Mouse (Mus musculus): Measurements from ENCODE around the gene Plscr3. TPM values are rescaled to one million over a fixed set of nuclear protein-coding genes. Genes with fewer than 3 reads are reported as not detected.

Gene Plscr3
- polyA plus RNA-seq, 1 experiment from 2014 or later: 39.8 TPM

- Histone ChIP-seq H3K4me3 (replicated peaks; ENCODE audit: low read length) (no peak overlapping the region), H3K36me3 (replicated peaks; ENCODE audit: control insufficient read depth, insufficient read depth) (no peaks in the 10 kb centered on the region), H3K27ac (no peak overlapping the region), H3K9me3 (ENCODE audit: control insufficient read depth, low read length) (no peaks in the 10 kb centered on the region), H3K4me2 (replicated peaks) (no peak overlapping the region), H3K27me3 (ENCODE audit: control insufficient read depth, insufficient read depth, low read length) (no peaks in the 10 kb centered on the region), H3K4me1 (replicated peaks; ENCODE audit: control insufficient read depth, insufficient read depth, low read length) (no peaks in the 10 kb centered on the region), H3K9ac (no peak overlapping the region)
- ATAC-seq (ENCODE audit: low FRiP score) (no peak), DNase-seq (ENCODE audit: low spot score) (no peak)
- 79% methylated on average over 4 of the region's 4 CpGs for WGBS
These were observed 26.3 kb downstream of the Plscr3 start for GRCm38 (mm10) chr11:69872451-69872850.

DNA sequence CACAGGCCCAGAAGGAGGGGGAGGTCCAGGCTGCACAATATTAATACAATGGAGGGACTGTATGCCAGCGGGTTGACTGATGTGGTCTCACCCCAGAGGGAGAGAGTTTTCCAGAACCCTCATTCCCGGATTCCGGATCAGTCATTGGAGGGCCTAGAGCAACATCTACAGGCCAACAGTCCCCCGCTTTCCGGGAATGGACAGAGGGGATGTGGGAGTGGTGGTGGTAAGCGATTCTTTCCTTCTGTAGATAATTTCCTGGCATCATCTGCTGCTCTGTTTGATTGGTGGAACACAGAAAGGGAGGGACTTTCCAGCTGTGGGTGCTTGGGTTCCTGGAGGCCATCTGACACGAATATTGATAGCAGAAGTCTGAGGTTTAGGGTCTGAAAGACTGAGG lies 30.0 kb downstream of the Plscr3 start:
- peaks cover 6% of the 10 kb centered on the region; the same call in 1 of the 2 replicates for H3K27me3 ChIP-seq (ENCODE audit: control insufficient read depth, insufficient read depth, low read length)
- DNase-seq (ENCODE audit: low spot score): no peak
- no peak overlapping the region for H3K4me2 ChIP-seq (replicated peaks)
- no peak for ATAC-seq (ENCODE audit: low FRiP score)
- no peaks in the 10 kb centered on the region for H3K36me3 ChIP-seq (replicated peaks; ENCODE audit: control insufficient read depth, insufficient read depth)
- no peak overlapping the region for H3K9ac ChIP-seq
- no peak overlapping the region for H3K27ac ChIP-seq
- H3K9me3 ChIP-seq (ENCODE audit: control insufficient read depth, low read length): no peaks in the 10 kb centered on the region
- H3K4me1 ChIP-seq (replicated peaks; ENCODE audit: control insufficient read depth, insufficient read depth, low read length): peaks cover 11% of the 10 kb centered on the region; the same call in 1 of the 2 replicates
- no peak overlapping the region for H3K4me3 ChIP-seq (replicated peaks; ENCODE audit: low read length)
- WGBS: 66% methylated on average over 7 of the region's 7 CpGs

- H3K9ac ChIP-seq: no peak overlapping the region
- DNase-seq (ENCODE audit: low spot score): peak; percentile 70
- WGBS: 2% methylated on average over 12 of the region's 12 CpGs
These were observed 30.7 kb downstream of the Plscr3 start for GRCm38 (mm10) chr11:69876867-69877266.

DNA sequence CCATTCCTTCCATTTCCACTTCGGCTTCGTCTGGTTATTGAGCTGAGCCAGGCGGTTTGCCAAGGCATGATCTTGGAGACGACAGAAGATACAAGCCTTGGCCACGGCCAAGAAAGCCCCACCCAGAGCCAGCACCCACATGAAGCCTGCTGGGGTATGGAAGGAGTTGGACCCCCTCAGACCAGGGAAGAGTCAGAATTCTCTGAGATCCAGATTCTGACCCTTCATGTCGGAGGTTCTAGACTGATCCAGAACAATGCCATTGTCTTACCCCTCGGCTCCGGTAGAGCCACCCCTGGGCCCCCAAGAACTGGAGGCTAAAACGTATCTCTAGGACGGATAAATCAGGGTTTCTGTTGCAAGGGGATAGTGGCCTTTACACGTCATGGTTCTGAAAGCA lies 31.7 kb downstream of the Plscr3 start, which contains the start of gene Tmem95:
Gene Tmem95 (minus strand): TSS at position 141 of the 400 bp plus-strand sequence.
- H3K4me3 ChIP-seq (replicated peaks; ENCODE audit: low read length): 0 out of 2 replicates have a peak within 1 kb of the TSS, but pooled peaks have one; percentile 9
- no peak within 1 kb of the TSS for H3K9ac ChIP-seq
- no peak for ATAC-seq (ENCODE audit: low FRiP score)
- peaks cover 16% of the 10 kb centered on the region; the same call in 1 of the 2 replicates for H3K4me1 ChIP-seq (replicated peaks; ENCODE audit: control insufficient read depth, insufficient read depth, low read length)
- no peak within 1 kb of the TSS for H3K27ac ChIP-seq
- no peaks in the 10 kb centered on the region for H3K9me3 ChIP-seq (ENCODE audit: control insufficient read depth, low read length)
- H3K4me2 ChIP-seq (replicated peaks): peak within 1 kb of the TSS; percentile 29
- H3K27me3 ChIP-seq (ENCODE audit: control insufficient read depth, insufficient read depth, low read length): peaks cover 15% of the 10 kb centered on the region
- DNase-seq (ENCODE audit: low spot score): no peak
- no peaks in the 10 kb centered on the region for H3K36me3 ChIP-seq (replicated peaks; ENCODE audit: control insufficient read depth, insufficient read depth)
- WGBS: 89% methylated on average over 11 of the region's 11 CpGs

More at GRCm38 (mm10) chr11:69876867-69877266, 30.7 kb downstream of the Plscr3 start:
- Histone ChIP-seq H3K27ac (no peak overlapping the region), H3K4me1 (replicated peaks; ENCODE audit: control insufficient read depth, insufficient read depth, low read length) (peaks cover 16% of the 10 kb centered on the region; the same call in 1 of the 2 replicates), H3K27me3 (ENCODE audit: control insufficient read depth, insufficient read depth, low read length) (peaks cover 9% of the 10 kb centered on the region), H3K4me3 (replicated peaks; ENCODE audit: low read length) (0 out of 2 replicates have a peak overlapping the region, but pooled peaks have one; percentile 9), H3K4me2 (replicated peaks) (peak overlapping the region; percentile 29), H3K9me3 (ENCODE audit: control insufficient read depth, low read length) (no peaks in the 10 kb centered on the region), H3K36me3 (replicated peaks; ENCODE audit: control insufficient read depth, insufficient read depth) (no peaks in the 10 kb centered on the region)
- ATAC-seq (ENCODE audit: low FRiP score): no peak

DNA sequence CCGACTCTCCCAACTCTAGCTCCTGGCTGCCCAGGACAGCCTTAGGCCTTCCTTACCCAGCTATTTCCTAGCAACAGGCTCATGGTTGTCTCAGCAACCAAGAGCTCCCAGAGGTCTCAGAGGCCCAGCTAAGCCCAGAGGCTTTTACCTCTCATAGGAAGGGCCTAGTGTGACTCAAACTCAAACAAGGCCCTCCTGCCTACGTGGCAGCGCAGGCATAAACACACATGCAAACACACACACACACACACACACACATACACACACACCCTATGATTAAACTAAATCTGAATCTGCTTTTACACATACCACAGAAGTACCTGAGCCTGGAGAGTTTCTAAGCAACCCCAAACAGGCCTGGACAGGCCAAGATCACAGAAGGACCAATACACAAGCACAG lies 32.2 kb downstream of the Plscr3 start:
- Histone ChIP-seq H3K27ac (no peak overlapping the region), H3K4me2 (replicated peaks) (no peak overlapping the region), H3K27me3 (ENCODE audit: control insufficient read depth, insufficient read depth, low read length) (peaks cover 15% of the 10 kb centered on the region), H3K4me3 (replicated peaks; ENCODE audit: low read length) (no peak overlapping the region), H3K36me3 (replicated peaks; ENCODE audit: control insufficient read depth, insufficient read depth) (no peaks in the 10 kb centered on the region), H3K4me1 (replicated peaks; ENCODE audit: control insufficient read depth, insufficient read depth, low read length) (peaks cover 16% of the 10 kb centered on the region; the same call in 1 of the 2 replicates), H3K9me3 (ENCODE audit: control insufficient read depth, low read length) (no peaks in the 10 kb centered on the region), H3K9ac (no peak overlapping the region)
- ATAC-seq (ENCODE audit: low FRiP score) (no peak), DNase-seq (ENCODE audit: low spot score) (no peak)
- WGBS: 73% methylated on average over 3 of the region's 3 CpGs

DNA sequence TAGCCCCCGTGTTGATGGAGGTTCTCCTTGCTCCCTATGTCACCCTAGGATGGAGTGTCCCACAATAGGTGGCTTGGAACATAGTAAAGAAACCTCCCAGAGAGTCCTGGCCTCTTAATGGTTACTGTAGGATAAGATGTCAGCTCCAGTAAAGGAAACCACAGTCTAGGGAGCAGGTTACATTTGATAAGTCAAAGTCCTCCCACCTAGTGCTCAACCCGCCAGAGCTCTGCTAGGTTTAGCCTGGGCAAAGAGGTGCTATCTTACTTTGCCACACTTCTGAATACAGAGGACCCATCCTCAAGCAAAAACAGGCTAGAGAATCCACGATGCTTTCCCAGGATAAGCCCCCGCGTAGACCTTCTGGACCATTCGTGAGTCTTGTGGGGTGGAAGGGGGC lies 32.8 kb downstream of the Plscr3 start:
- Histone ChIP-seq H3K4me1 (replicated peaks; ENCODE audit: control insufficient read depth, insufficient read depth, low read length) (peaks cover 16% of the 10 kb centered on the region; the same call in 1 of the 2 replicates), H3K27ac (no peak overlapping the region), H3K4me2 (replicated peaks) (0 out of 2 replicates have a peak overlapping the region, but pooled peaks have one; percentile 66), H3K4me3 (replicated peaks; ENCODE audit: low read length) (no peak overlapping the region), H3K9ac (no peak overlapping the region), H3K27me3 (ENCODE audit: control insufficient read depth, insufficient read depth, low read length) (peaks cover 15% of the 10 kb centered on the region), H3K9me3 (ENCODE audit: control insufficient read depth, low read length) (no peaks in the 10 kb centered on the region), H3K36me3 (replicated peaks; ENCODE audit: control insufficient read depth, insufficient read depth) (no peaks in the 10 kb centered on the region)
- DNase-seq (ENCODE audit: low spot score) (no peak), ATAC-seq (ENCODE audit: low FRiP score) (no peak)
- WGBS: 92% methylated on average over 6 of the region's 6 CpGs

DNA sequence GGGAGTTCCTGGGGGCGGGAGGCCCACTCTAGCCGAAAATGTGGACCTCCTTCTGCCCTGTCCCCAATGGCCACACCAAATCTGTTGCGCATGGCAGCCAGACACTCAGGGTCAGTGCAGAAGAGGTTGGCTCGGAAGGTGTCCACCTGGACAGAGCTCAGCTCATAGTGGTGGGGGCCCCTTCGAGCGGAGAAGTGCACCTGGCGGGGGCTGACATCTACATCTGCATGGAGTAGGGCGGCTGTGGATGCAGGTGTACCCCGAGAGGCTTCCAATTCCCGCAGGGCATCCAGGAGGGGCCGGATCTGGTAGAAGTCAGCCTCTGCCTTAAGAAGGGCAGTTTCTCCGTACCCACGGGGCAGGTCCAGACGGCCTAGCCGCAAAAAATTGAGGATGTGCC lies 33.5 kb downstream of the Plscr3 start:
- H3K4me1 ChIP-seq (replicated peaks; ENCODE audit: control insufficient read depth, insufficient read depth, low read length): peaks cover 16% of the 10 kb centered on the region; the same call in 1 of the 2 replicates
- H3K4me3 ChIP-seq (replicated peaks; ENCODE audit: low read length): peak overlapping the region; percentile 37
- DNase-seq (ENCODE audit: low spot score) (no peak), ATAC-seq (ENCODE audit: low FRiP score) (no peak)
- no peak overlapping the region for H3K9ac ChIP-seq
- peak overlapping the region; percentile 66 for H3K4me2 ChIP-seq (replicated peaks)
- H3K27me3 ChIP-seq (ENCODE audit: control insufficient read depth, insufficient read depth, low read length): peaks cover 15% of the 10 kb centered on the region
- H3K36me3 ChIP-seq (replicated peaks; ENCODE audit: control insufficient read depth, insufficient read depth): no peaks in the 10 kb centered on the region
- H3K27ac ChIP-seq: no peak overlapping the region
- WGBS: 55% methylated on average over 15 of the region's 15 CpGs
- H3K9me3 ChIP-seq (ENCODE audit: control insufficient read depth, low read length): no peaks in the 10 kb centered on the region

DNA sequence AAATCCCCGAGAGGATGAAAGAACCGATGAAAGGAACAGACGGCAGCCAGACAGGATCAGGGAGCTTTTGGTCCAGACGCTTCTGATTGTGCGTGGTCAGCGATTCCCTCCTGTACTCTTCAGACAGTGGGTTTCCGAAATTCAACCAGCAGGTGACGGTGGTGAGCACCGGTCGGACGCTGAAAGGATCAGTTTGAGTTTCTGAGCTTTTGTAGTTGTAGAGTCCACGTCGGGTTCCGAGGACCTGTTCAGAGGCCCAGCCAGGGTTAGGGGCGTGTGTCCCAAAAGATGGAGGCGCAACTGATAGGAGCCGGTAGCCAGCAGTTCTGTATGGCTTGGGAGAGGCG lies 34.3 kb downstream of the Plscr3 start:
- WGBS: 0% methylated on average over 18 of the region's 18 CpGs

DNA sequence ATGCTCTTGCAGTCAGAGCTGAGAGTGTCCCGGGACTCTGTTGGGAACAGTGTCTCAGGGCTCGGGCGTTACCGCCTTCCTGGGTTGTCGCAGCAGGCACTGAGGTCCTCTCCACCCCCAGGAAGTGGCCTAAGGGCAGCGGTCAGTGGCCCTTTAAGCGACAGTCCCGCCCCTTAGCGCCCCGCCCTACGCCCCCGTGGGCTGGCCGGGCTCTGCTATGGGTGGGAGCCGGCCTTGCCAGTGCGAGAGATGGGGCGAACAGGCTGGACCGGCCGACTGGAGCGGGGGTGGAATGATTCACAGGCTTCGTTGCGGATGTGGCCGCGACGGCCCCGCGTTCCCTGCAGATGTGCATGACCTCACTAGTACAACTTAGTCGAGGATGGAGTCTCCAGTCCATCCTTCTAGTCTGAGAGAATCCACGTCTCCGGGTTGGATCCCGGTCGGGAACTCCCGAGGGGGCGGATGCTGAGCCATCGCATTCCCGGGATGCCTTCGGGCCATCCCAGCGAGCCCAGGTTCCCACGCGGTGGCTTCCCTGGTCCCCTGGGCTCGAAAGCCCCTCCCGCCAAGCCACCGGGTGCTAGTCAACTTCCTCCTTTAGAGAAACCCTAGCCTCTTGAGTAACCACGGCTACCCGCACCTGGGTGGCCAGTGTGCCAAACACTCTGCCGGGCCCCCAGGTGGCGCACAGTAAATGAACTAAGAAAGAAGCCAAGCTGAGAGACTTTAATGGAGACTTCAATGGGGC lies 34.9 kb downstream of the Plscr3 start, which contains the start of gene Kctd11:
Gene Kctd11 (minus strand): TSS at position 554 of the 751 bp plus-strand sequence.
- peak; percentile 80 for ATAC-seq (ENCODE audit: low FRiP score)

More for the DNA sequence above, 34.3 kb downstream of the Plscr3 start:
- 0 out of 2 replicates have a peak, but pooled peaks have one; percentile 25 for ATAC-seq (ENCODE audit: low FRiP score)
- DNase-seq (ENCODE audit: low spot score): peak; percentile 68
- peak overlapping the region; percentile 14 for H3K27ac ChIP-seq
- peak overlapping the region; percentile 66 for H3K4me2 ChIP-seq (replicated peaks)
- peaks cover 15% of the 10 kb centered on the region for H3K27me3 ChIP-seq (ENCODE audit: control insufficient read depth, insufficient read depth, low read length)
- no peaks in the 10 kb centered on the region for H3K9me3 ChIP-seq (ENCODE audit: control insufficient read depth, low read length)
- H3K9ac ChIP-seq: peak overlapping the region; percentile 57
- peaks cover 16% of the 10 kb centered on the region; the same call in 1 of the 2 replicates for H3K4me1 ChIP-seq (replicated peaks; ENCODE audit: control insufficient read depth, insufficient read depth, low read length)
- peak overlapping the region; percentile 37 for H3K4me3 ChIP-seq (replicated peaks; ENCODE audit: low read length)
- no peaks in the 10 kb centered on the region for H3K36me3 ChIP-seq (replicated peaks; ENCODE audit: control insufficient read depth, insufficient read depth)

More for the DNA sequence above, 34.9 kb downstream of the Plscr3 start, which contains the start of gene Kctd11:
- H3K4me1 ChIP-seq (replicated peaks; ENCODE audit: control insufficient read depth, insufficient read depth, low read length): peaks cover 16% of the 10 kb centered on the region; the same call in 1 of the 2 replicates
- H3K27me3 ChIP-seq (ENCODE audit: control insufficient read depth, insufficient read depth, low read length): peaks cover 15% of the 10 kb centered on the region
- H3K4me3 ChIP-seq (replicated peaks; ENCODE audit: low read length): peak within 1 kb of the TSS; percentile 37
- H3K9me3 ChIP-seq (ENCODE audit: control insufficient read depth, low read length): no peaks in the 10 kb centered on the region
- no peaks in the 10 kb centered on the region for H3K36me3 ChIP-seq (replicated peaks; ENCODE audit: control insufficient read depth, insufficient read depth)
- DNase-seq (ENCODE audit: low spot score): peak; percentile 49
- peak within 1 kb of the TSS; percentile 66 for H3K4me2 ChIP-seq (replicated peaks)
- H3K27ac ChIP-seq: peak within 1 kb of the TSS; percentile 14
- under 1% methylated on average over 46 of the region's 46 CpGs for WGBS
- peak within 1 kb of the TSS; percentile 57 for H3K9ac ChIP-seq
